Mouse (Mus musculus) heart, adult 2 months (tissue): ENCODE results near the gene Acox2.

Experiments used
- CTCF ChIP-seq: fragments of 200-600 bp; IDR thresholded peaks from 2 replicates; pipeline ENCODE4 v1.8.1; 2022; ENCODE audit warnings: antibody characterized with exemption, mild to moderate bottlenecking, moderate library complexity
- EP300 ChIP-seq: fragments of 200-500 bp; IDR thresholded peaks from 2 replicates; pipeline ENCODE4 v1.6.1; 2011; ENCODE audit warnings: low read depth, low read length, control low read depth; ENCODE audit not compliant: insufficient read depth
- POLR2A ChIP-seq: fragments of 200-500 bp; IDR thresholded peaks from 2 replicates; pipeline ENCODE4 v1.6.1; 2011; ENCODE audit warnings: mild to moderate bottlenecking, low read depth, low read length, control low read depth; ENCODE audit not compliant: insufficient read depth

GRCm38 (mm10) chr14:8220306-8220705 is 38.8 kb downstream of the Acox2 start:
- TF ChIP-seq POLR2A (no peak), EP300 (no peak), CTCF (peak; percentile 72)
